Mouse (Mus musculus): ENCODE data around the gene Zfp810.
A peak's percentile ranks its signal among the peaks of the same experiment; 100 is the strongest.
"Not testable (repeated sequence)": the region's sequence is repeated elsewhere in the genome, so short reads cannot be mapped to it uniquely, and the experiment has no call there.

Zfp810 gene

GRCm38 (mm10) chr9:22307156-22307919, at the start of gene Zfp810:
Zfp810 (minus strand) TSS chr9:22307648.
- peak; percentile 81 for DNase-seq (ENCODE audit: low spot score)

GRCm38 (mm10) chr9:22355919-22356318, 48.5 kb upstream of the Zfp810 start:
- no peak for DNase-seq (ENCODE audit: low spot score)

GRCm38 (mm10) chr9:22353901-22354300, 46.5 kb upstream of the Zfp810 start:
- DNase-seq (ENCODE audit: low spot score): no peak

GRCm38 (mm10) chr9:22353465-22353864, 46.0 kb upstream of the Zfp810 start:
- DNase-seq (ENCODE audit: low spot score): no peak

- no peak for DNase-seq (ENCODE audit: low spot score)
Observed at GRCm38 (mm10) chr9:22340331-22340730, 32.9 kb upstream of the Zfp810 start.

GRCm38 (mm10) chr9:22337217-22337616, 29.8 kb upstream of the Zfp810 start:
- no peak for DNase-seq (ENCODE audit: low spot score)

GRCm38 (mm10) chr9:22327475-22328387, 20.3 kb upstream of the Zfp810 start:
- DNase-seq (ENCODE audit: low spot score): peak; percentile 80

DNA sequence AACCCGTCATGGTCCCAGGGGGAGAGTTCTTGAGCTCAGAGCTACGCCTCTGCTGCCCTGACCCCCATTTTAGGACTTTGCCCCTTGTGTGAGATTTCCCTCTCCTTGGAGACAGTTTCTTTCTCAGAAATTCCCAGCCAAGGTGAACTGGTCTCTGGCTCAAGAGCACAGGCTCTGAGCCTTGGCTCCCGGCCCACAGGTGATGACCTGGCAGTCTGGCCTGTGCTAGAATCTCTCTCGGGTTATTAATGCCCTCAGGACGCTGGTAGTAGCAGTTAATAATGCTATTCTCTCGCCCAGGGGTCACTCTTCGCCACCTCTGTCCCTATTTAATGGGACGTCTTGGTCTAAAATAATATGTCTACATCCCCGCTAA, 19.6 kb upstream of the Zfp810 start:
- DNase-seq (ENCODE audit: low spot score): peak; percentile 31

DNA sequence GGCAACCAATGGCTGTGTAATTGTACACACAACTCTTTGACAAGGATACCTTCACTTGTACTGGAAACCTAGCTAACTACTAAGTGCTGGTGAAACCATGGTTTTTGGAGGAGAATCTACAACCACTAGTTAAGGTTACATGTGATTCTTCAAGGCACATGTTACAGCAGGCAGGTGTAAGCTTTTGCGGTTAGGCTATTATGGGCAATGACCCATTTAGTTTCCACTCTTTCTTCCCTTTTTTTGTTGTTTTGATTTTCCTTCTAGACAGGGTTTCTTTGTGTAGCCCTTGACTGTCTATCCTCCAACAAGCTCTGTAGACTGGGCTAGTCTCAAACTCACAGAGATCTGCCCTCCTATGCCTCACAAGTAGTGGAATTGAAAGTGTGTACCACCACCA, 17.1 kb upstream of the Zfp810 start:
- no peak for DNase-seq (ENCODE audit: low spot score)

DNA sequence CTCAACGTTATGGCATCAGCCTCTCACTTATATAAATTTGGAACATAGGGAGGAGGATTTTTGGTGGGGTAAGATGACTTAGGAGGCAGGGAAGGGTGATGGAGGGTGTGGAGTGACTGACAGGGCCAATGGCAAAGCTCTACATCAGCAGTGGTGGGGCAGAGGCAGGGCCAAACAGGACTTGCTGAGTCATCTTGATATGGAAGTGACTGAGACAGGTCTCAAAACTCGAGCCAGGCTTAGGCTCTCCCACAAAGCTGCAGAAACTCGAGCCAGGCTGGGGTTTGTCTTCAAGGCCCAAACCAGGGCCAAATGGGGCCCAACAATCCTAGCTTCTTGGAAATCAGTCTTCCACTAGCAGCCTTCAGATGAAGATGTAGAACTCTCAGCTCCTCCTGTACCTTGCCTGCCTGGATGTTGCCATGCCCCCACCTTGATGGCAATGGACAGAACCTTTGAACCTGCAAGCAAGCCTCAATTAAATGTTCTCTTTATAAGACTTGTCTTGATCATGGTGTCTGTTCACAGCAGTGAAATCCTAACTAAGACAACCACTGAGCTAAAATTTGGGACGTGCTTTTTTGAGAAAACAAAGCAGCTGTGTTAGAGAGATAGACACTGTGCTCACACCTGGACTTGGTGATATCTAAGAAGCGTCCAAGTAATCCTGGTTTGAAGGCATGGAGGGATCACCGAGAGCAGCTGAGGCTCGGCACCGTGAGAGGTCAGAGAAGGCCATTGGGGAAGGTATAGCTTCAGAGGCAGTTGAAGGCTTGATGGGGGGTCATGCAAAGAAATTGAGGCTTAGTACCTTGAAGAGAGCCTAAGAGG, 15.1 kb upstream of the Zfp810 start:
- DNase-seq (ENCODE audit: low spot score): no peak

- DNase-seq (ENCODE audit: low spot score): no peak
Observed at GRCm38 (mm10) chr9:22319109-22319508, 11.7 kb upstream of the Zfp810 start.

- DNase-seq (ENCODE audit: low spot score): not testable (repeated sequence)
Observed at GRCm38 (mm10) chr9:22316047-22316446, 8.6 kb upstream of the Zfp810 start.

GRCm38 (mm10) chr9:22314066-22314465, 6.6 kb upstream of the Zfp810 start:
- no peak for DNase-seq (ENCODE audit: low spot score)

DNA sequence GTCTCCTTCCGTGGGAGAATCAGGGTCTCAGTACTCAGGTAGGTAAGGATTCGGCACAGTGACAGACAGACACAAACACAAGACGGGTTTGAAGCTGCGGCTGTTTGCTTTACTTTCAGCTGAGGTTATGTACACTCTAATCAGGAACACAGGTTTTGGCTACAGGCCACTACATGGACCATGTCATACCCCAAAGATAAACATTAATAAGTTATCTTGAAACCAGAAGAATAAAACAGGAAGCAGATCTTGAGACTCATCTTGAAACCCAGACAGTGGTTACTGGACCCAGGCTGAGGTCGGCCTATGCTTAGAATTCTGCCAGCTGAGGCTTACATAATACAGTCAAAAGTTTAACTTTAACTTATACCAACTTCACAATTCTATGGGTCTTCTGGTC, 5.8 kb upstream of the Zfp810 start:
- DNase-seq (ENCODE audit: low spot score): no peak

- DNase-seq (ENCODE audit: low spot score): no peak
Observed at GRCm38 (mm10) chr9:22309651-22310050, 2.2 kb upstream of the Zfp810 start.

GRCm38 (mm10) chr9:22307920-22308262, 443 bp upstream of the Zfp810 start:
- not testable (repeated sequence) for DNase-seq (ENCODE audit: low spot score)

GRCm38 (mm10) chr9:22306726-22307125, 722 bp downstream of the Zfp810 start:
- no peak for DNase-seq (ENCODE audit: low spot score)

- DNase-seq (ENCODE audit: low spot score): no peak
Observed at GRCm38 (mm10) chr9:22302199-22302598, 5.2 kb downstream of the Zfp810 start.

GRCm38 (mm10) chr9:22278733-22279132, 28.7 kb downstream of the Zfp810 start:
- DNase-seq (ENCODE audit: low spot score): no peak

DNA sequence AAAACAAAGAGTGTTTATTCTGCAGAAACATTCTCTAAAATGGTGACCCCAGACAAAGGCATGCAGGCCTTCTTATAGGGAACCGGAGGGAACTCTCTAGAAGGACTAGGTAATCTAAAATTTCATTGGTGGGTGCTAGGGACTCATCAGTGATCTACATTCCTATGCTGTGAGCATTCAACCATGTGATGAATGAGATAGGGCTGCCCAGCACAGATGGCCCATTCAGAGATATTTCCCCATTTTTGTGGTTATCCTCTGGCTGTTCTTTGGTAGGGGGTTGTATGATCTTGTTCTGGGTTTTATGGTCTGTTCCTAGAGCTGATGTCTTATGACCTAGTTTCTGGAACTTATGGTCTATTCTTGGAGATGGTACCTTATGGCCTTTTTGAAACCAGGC, 38.6 kb downstream of the Zfp810 start:
- no peak for DNase-seq (ENCODE audit: low spot score)

DNA sequence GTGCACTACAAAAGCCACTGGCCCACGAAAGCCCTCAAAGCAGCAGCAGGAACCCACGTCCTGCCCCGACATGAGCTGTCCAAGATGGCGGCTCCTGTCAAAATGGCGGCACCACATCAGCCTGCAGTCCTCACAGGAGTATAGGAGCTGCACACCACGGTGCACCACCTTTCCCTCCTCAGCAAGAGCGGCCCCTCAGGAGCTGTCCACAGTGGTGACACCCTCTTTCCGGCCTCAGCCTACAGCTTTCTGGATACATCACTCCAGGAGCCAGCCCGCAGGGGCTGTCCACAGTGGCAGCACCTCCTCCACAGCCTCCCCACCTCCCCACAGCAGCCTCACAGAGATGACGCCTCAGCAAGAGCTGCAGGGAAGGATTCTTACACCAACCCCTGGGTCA, 44.8 kb downstream of the Zfp810 start:
- no peak for DNase-seq (ENCODE audit: low spot score)

- DNase-seq (ENCODE audit: low spot score): no peak
Observed at GRCm38 (mm10) chr9:22261594-22261993, 45.9 kb downstream of the Zfp810 start.

DNA sequence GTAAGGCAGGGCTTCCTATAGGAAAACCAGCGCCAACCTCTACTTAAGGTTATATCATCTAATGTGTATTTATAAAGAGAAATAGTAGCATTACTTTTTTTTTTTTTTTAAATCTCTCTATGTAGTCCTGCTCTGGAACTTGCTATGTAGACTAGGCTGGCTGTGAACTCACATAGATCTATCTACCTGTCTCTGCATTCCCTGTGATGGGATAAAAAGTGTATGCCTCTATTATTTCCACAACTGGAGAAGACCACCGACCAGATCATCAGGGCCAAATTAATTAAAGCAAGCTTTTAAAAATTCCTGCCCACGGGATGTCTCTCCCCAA, 47.4 kb downstream of the Zfp810 start:
- no peak for DNase-seq (ENCODE audit: low spot score)
